Mouse (Mus musculus) CH12.LX (cell line): Measurements from ENCODE around the gene Rgl1. TPM values are rescaled to one million over a fixed set of nuclear protein-coding genes. Genes with fewer than 3 reads are reported as not detected.

ENCODE experiments used
- DNase-seq: peaks from one replicate; pipeline ENCODE4 v3.0.0-alpha.2; 2013; ENCODE audit errors: extremely low read depth
- H3K27ac ChIP-seq: 2 replicates; pipeline ENCODE4 v1.5.1; 2012; ENCODE audit warnings: low read depth, mild to moderate bottlenecking, control low read depth, moderate library complexity; ENCODE audit not compliant: insufficient read depth
- H3K27me3 ChIP-seq: replicated peaks from 2 replicates; pipeline ENCODE3; 2012; ENCODE audit warnings: inconsistent platforms
- H3K36me3 ChIP-seq, 2 experiments: replicated peaks in 1 of 2; 2 replicates each; pipeline versions ENCODE3 to v1.6.1; 2012; ENCODE audit warnings: inconsistent platforms in 1 of 2, low read length in 1 of 2, mild to moderate bottlenecking in 1 of 2, mixed read lengths in 1 of 2, moderate library complexity in 1 of 2; ENCODE audit not compliant: control insufficient read depth in 1 of 2, insufficient read depth in 1 of 2
- H3K4me1 ChIP-seq, 2 experiments: 2 replicates each; pipeline ENCODE4 v1.6.1; 2012; ENCODE audit warnings: inconsistent platforms in 1 of 2, moderate library complexity in 1 of 2; ENCODE audit not compliant: insufficient read depth in 2 of 2, control insufficient read depth in 1 of 2
- H3K4me2 ChIP-seq: 2 replicates; pipeline ENCODE4 v1.6.1; 2012; ENCODE audit warnings: low read depth, mild to moderate bottlenecking, control low read depth; ENCODE audit not compliant: poor library complexity, insufficient read depth, severe bottlenecking
- H3K4me3 ChIP-seq, 3 experiments: fragments of 150-350 bp in 1 of 3; sonication (generic) in 1 of 3; replicated peaks in 1 of 3; 2 replicates each; pipeline versions ENCODE3 to v1.5.1; 2011 to 2012; ENCODE audit warnings: low read depth in 2 of 3, low read length in 2 of 3, mild to moderate bottlenecking in 2 of 3, moderate library complexity in 2 of 3, control low read depth in 1 of 3, improper control_type of control experiment in 1 of 3, inconsistent platforms in 1 of 3, mixed read lengths in 1 of 3; ENCODE audit not compliant: poor library complexity in 1 of 3
- H3K79me2 ChIP-seq: replicated peaks from 2 replicates; pipeline ENCODE4 v1.6.1; 2012; ENCODE audit warnings: mild to moderate bottlenecking, moderate library complexity; ENCODE audit not compliant: control insufficient read depth, poor library complexity, insufficient read depth, severe bottlenecking; ENCODE audit errors: extremely low read depth
- H3K9ac ChIP-seq: 2 replicates; pipeline ENCODE4 v1.6.1; 2012; ENCODE audit warnings: low read depth, mild to moderate bottlenecking, control low read depth, moderate library complexity; ENCODE audit not compliant: insufficient read depth
- H3K9me3 ChIP-seq: replicated peaks from 2 replicates; pipeline ENCODE3; 2012; ENCODE audit warnings: low read length, inconsistent platforms, mixed read lengths
- CHD2 ChIP-seq: IDR thresholded peaks from 2 replicates; pipeline ENCODE4 v1.6.1; 2011; ENCODE audit warnings: low read length, improper control_type of control experiment
- CTCF ChIP-seq, 2 experiments: IDR thresholded peaks in 1 of 2; conservative IDR thresholded peaks in 1 of 2; 2 replicates each; pipeline ENCODE4 v1.5.1; 2011 to 2012; ENCODE audit warnings: low read depth in 2 of 2, low read length in 2 of 2, improper control_type of control experiment in 1 of 2, inconsistent platforms in 1 of 2, mild to moderate bottlenecking in 1 of 2, moderate library complexity in 1 of 2
- E2F4 ChIP-seq: IDR thresholded peaks from 2 replicates; pipeline ENCODE4 v1.6.1; 2011; ENCODE audit warnings: low read depth, low read length, improper control_type of control experiment; ENCODE audit not compliant: insufficient replicate concordance
- ELF1 ChIP-seq: IDR thresholded peaks from 2 replicates; pipeline ENCODE4 v1.6.1; 2014; ENCODE audit warnings: low read depth, mild to moderate bottlenecking, inconsistent platforms, low read length, improper control_type of control experiment
- EP300 ChIP-seq: IDR thresholded peaks from 2 replicates; pipeline ENCODE4 v1.6.1; 2011; ENCODE audit warnings: low read length, improper control_type of control experiment
- GABPA ChIP-seq: IDR thresholded peaks from 2 replicates; pipeline ENCODE4 v1.6.1; 2012; ENCODE audit warnings: low read depth, low read length, improper control_type of control experiment, inconsistent platforms; ENCODE audit not compliant: insufficient replicate concordance
- HCFC1 ChIP-seq: IDR thresholded peaks from 2 replicates; pipeline ENCODE4 v1.6.1; 2012; ENCODE audit warnings: low read depth, mild to moderate bottlenecking, inconsistent platforms, low read length, improper control_type of control experiment
- KAT2A ChIP-seq: IDR thresholded peaks from 2 replicates; pipeline ENCODE4 v1.6.1; 2012; ENCODE audit warnings: low read length, improper control_type of control experiment, inconsistent platforms; ENCODE audit not compliant: insufficient replicate concordance
- MAFK ChIP-seq: IDR thresholded peaks from 2 replicates; pipeline ENCODE4 v1.6.1; 2011; ENCODE audit warnings: low read length, improper control_type of control experiment; ENCODE audit not compliant: insufficient replicate concordance
- MAX ChIP-seq: IDR thresholded peaks from 2 replicates; pipeline ENCODE4 v1.6.1; 2011; ENCODE audit warnings: low read length, improper control_type of control experiment
- MYC ChIP-seq: IDR thresholded peaks from 2 replicates; pipeline ENCODE4 v1.6.1; 2011; ENCODE audit warnings: low read depth, mild to moderate bottlenecking, improper control_type of control experiment, low read length
- NELFE ChIP-seq: IDR thresholded peaks from 2 replicates; pipeline ENCODE4 v1.6.1; 2011; ENCODE audit warnings: low read depth, low read length, improper control_type of control experiment
- NRF1 ChIP-seq: IDR thresholded peaks from 2 replicates; pipeline ENCODE4 v1.6.1; 2014; ENCODE audit warnings: low read depth, mild to moderate bottlenecking, inconsistent platforms, low read length, improper control_type of control experiment, moderate library complexity
- PAX5 ChIP-seq: IDR thresholded peaks from 2 replicates; pipeline ENCODE4 v1.6.1; 2012; ENCODE audit warnings: low read length, inconsistent platforms, mixed read lengths
- POLR2A ChIP-seq: IDR thresholded peaks from 2 replicates; pipeline ENCODE4 v1.6.1; 2011; ENCODE audit warnings: low read depth, mild to moderate bottlenecking, improper control_type of control experiment, low read length
- POLR2AphosphoS2 ChIP-seq: IDR thresholded peaks from 2 replicates; pipeline ENCODE4 v1.6.1; 2011; ENCODE audit warnings: low read depth, low read length, improper control_type of control experiment
- RAD21 ChIP-seq: IDR thresholded peaks from 2 replicates; pipeline ENCODE4 v1.6.1; 2011; ENCODE audit warnings: low read depth, mild to moderate bottlenecking, low read length, improper control_type of control experiment, moderate library complexity
- SIN3A ChIP-seq: IDR thresholded peaks from 2 replicates; pipeline ENCODE4 v1.6.1; 2012; ENCODE audit warnings: low read length, improper control_type of control experiment, inconsistent platforms
- TCF12 ChIP-seq: IDR thresholded peaks from 2 replicates; pipeline ENCODE4 v1.6.1; 2014; ENCODE audit warnings: low read depth, mild to moderate bottlenecking, inconsistent platforms, low read length, improper control_type of control experiment
- UBTF ChIP-seq: IDR thresholded peaks from 2 replicates; pipeline ENCODE4 v1.6.1; 2012; ENCODE audit warnings: low read depth, mild to moderate bottlenecking, inconsistent platforms, low read length, improper control_type of control experiment, moderate library complexity
- USF1 ChIP-seq: IDR thresholded peaks from 2 replicates; pipeline ENCODE4 v1.6.1; 2014; ENCODE audit warnings: low read depth, mild to moderate bottlenecking, inconsistent platforms, low read length, improper control_type of control experiment
- USF2 ChIP-seq: conservative IDR thresholded peaks from 2 replicates; pipeline ENCODE4 v1.6.1; 2011; ENCODE audit warnings: low read depth, low read length, improper control_type of control experiment
- ZC3H11A ChIP-seq: IDR thresholded peaks from 2 replicates; pipeline ENCODE4 v1.6.1; 2012; ENCODE audit warnings: low read depth, mild to moderate bottlenecking, inconsistent platforms, low read length, improper control_type of control experiment
- ZKSCAN1 ChIP-seq: IDR thresholded peaks from 2 replicates; pipeline ENCODE4 v1.6.1; 2012; ENCODE audit warnings: low read depth, inconsistent platforms, low read length, improper control_type of control experiment, borderline replicate concordance
- ZMIZ1 ChIP-seq: IDR thresholded peaks from 2 replicates; pipeline ENCODE4 v1.6.1; 2012; ENCODE audit warnings: low read depth, mild to moderate bottlenecking, inconsistent platforms, low read length, improper control_type of control experiment
- dilution Hi-C: fragments of 300-500 bp; cut with MboI; formaldehyde crosslinking; loops from 2 replicates; pipeline ENCODE4 v1.14.3; 2020; ENCODE audit warnings: low sequenced_read_pairs; ENCODE audit not compliant: extremely low pct_unique_long_range_greater_than_20kb, extremely low pct_ligation_motif_present
- in situ Hi-C: fragments of 300-500 bp; cut with MboI; formaldehyde crosslinking; loops from 3 replicates; pipeline ENCODE4 v1.14.3; 2019; ENCODE audit warnings: low sequenced_read_pairs, low pct_ligation_motif_present, low pct_unique_long_range_greater_than_20kb, mixed read lengths
- polyA plus RNA-seq: library from polyadenylated mRNA; unstranded; fragments of >175 nt; gene quantifications from 2 replicates; pipeline ENCODE4 v1.2.1, GENCODE M21; 2012; ENCODE audit warnings: low read depth; ENCODE audit not compliant: insufficient read length
- total RNA-seq, 2 experiments: library from RNA; depleted of rRNA; stranded (reverse); fragments of 300-350 nt in 1 of 2; fragments of >200 nt in 1 of 2; gene quantifications; 2 replicates each; pipeline ENCODE4 v1.2.3; 2012 to 2014

Rgl1 gene
- total and polyA plus RNA-seq, 3 experiments = 0.25 to 1.7 (median 0.74) TPM

DNA sequence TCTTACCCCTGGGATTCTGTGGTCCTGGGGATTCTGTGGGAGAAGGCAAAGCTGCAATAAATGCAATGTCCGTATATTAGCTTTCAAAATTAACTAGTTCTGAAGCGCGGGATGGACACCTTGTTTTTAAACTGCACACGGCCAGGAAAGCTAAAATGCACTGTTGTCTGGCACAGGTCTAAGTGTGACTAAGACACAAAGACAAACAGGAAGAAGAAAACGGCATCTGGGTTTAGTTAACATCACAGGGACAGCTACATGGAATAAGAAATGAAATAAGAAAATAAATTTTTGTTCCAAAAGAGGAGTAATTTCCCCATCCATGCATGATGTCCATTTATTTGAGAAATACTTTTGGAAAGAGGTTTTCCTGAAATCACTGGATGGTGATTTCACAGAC lies 65.1 kb downstream of the Rgl1 start:
- no peaks in the 10 kb centered on the region for H3K79me2 ChIP-seq
- H3K4me3 ChIP-seq = no peak overlapping the region
- TF ChIP-seq E2F4 = no peak
- TF ChIP-seq ZMIZ1 = no peak
- no peak for TF ChIP-seq CTCF (conservative IDR thresholded peaks at IDR 0.05 in 1 of 2, IDR thresholded peaks at IDR 0.05 in 1 of 2; ENCODE audit: low read depth in 2 of 2, low read length in 2 of 2)
- TF ChIP-seq NRF1 = no peak
- TF ChIP-seq MYC = no peak
- TF ChIP-seq POLR2A = no peak
- no peak for TF ChIP-seq GABPA
- TF ChIP-seq TCF12 = no peak
- no peak for TF ChIP-seq UBTF
- TF ChIP-seq ELF1 = no peak
- TF ChIP-seq KAT2A = no peak
- TF ChIP-seq SIN3A = no peak
- TF ChIP-seq MAFK = no peak
- TF ChIP-seq CHD2 = no peak
- no peak for TF ChIP-seq POLR2AphosphoS2
- in situ Hi-C loops = no loop called here
- H3K36me3 ChIP-seq = no peaks in the 10 kb centered on the region
- DNase-seq = no peak
- H3K27me3 ChIP-seq = no peaks in the 10 kb centered on the region
- no peak overlapping the region for H3K27ac ChIP-seq
- H3K4me2 ChIP-seq = no peak overlapping the region
- no peaks in the 10 kb centered on the region for H3K9me3 ChIP-seq
- no peaks in the 10 kb centered on the region for H3K4me1 ChIP-seq
- dilution Hi-C loops = no loop called here
- no peak overlapping the region for H3K9ac ChIP-seq

DNA sequence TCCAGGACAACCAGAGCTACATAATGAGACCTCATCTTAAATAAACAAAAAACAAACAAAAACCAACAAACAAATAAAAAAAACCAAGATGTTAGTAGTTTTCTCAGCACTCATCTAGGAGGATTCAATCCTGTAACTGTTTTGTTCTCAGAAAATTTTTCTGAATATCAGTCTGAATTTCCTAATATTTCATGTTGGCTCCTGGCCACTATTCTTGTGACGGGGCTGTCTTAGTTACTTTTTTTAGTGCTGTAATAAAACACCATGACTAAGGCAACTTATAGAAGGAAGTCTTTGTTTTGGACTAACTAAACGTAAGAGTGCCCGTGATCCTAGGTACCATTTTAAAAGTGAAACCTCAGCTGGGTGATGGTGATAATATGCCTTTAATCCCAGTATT lies 68.8 kb downstream of the Rgl1 start:
- H3K27ac ChIP-seq = no peak overlapping the region
- no peaks in the 10 kb centered on the region for H3K4me1 ChIP-seq
- no peak overlapping the region for H3K4me3 ChIP-seq
- no peak overlapping the region for H3K9ac ChIP-seq
- H3K9me3 ChIP-seq = no peaks in the 10 kb centered on the region
- TF ChIP-seq NRF1 = no peak
- in situ Hi-C loops = no loop called here
- dilution Hi-C loops = no loop called here
- H3K36me3 ChIP-seq = no peaks in the 10 kb centered on the region
- no peaks in the 10 kb centered on the region for H3K27me3 ChIP-seq
- no peaks in the 10 kb centered on the region for H3K79me2 ChIP-seq
- H3K4me2 ChIP-seq = no peak overlapping the region
- no peak for DNase-seq

DNA sequence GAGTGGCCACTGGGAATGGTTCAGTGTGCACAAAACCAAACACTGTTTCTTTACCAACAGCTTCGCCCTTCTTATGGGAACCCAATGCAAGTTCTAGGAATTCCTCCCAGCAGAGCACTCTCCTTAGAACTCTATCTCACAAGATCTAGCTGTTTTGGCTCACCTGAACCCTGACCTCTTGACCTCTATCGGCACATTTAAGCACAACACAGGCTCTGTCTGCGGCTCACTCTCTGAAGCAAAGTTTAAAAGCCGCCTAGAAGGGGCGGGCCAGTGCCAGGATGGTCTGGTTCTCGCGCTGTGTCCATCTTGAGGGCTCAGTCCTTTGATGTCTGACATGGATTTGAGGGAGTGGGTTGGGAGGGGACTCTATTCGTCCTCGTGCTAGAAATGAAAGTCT lies 70.7 kb downstream of the Rgl1 start:
- Histone ChIP-seq H3K79me2 (no peaks in the 10 kb centered on the region), H3K4me3 (no peak overlapping the region), H3K36me3 (no peaks in the 10 kb centered on the region), H3K4me1 (no peaks in the 10 kb centered on the region), H3K4me2 (no peak overlapping the region), H3K9ac (no peak overlapping the region), H3K9me3 (no peaks in the 10 kb centered on the region), H3K27ac (no peak overlapping the region), H3K27me3 (no peaks in the 10 kb centered on the region)
- dilution Hi-C loops (no loop called here), in situ Hi-C loops (no loop called here)
- DNase-seq = no peak
- no peak for TF ChIP-seq NELFE
- no peak for TF ChIP-seq ZC3H11A
- no peak for TF ChIP-seq HCFC1
- TF ChIP-seq RAD21 = no peak
- no peak for TF ChIP-seq TCF12
- no peak for TF ChIP-seq UBTF
- TF ChIP-seq USF1 = no peak
- no peak for TF ChIP-seq ZKSCAN1
- no peak for TF ChIP-seq USF2
- no peak for TF ChIP-seq MAX
- TF ChIP-seq ELF1 = no peak
- no peak for TF ChIP-seq PAX5
- TF ChIP-seq EP300 = no peak
